Mouse (Mus musculus): ENCODE results near the gene Sox8. TPM values are rescaled to one million over a fixed set of nuclear protein-coding genes. Genes with fewer than 3 reads are reported as not detected.

Sox8 gene
- polyA plus RNA-seq, 1 experiment from 2014 or later: 2.9 TPM

- H3K36me3 ChIP-seq (ENCODE audit: control insufficient read depth, insufficient read depth, low read length): peaks cover 12% of the 10 kb centered on the region
- H3K4me3 ChIP-seq (ENCODE audit: low read depth, low read length): no peak overlapping the region
- no peak for ATAC-seq (replicated peaks; ENCODE audit: insufficient number of reproducible peaks, low FRiP score, low TSS enrichment)
- peaks cover 9% of the 10 kb centered on the region for H3K4me1 ChIP-seq (ENCODE audit: control insufficient read depth, insufficient read depth, low read length)
- H3K27me3 ChIP-seq (ENCODE audit: control insufficient read depth, insufficient read depth, low read length): no peaks in the 10 kb centered on the region
- H3K27ac ChIP-seq (ENCODE audit: low read depth, low read length): no peak overlapping the region
- 89% methylated on average over 6 of the region's 6 CpGs for WGBS (ENCODE audit: insufficient replicate concordance)
- H3K4me2 ChIP-seq: no peak overlapping the region
- no peaks in the 10 kb centered on the region for H3K9me3 ChIP-seq (replicated peaks; ENCODE audit: control insufficient read depth, low read length)
- H3K9ac ChIP-seq (ENCODE audit: low read depth, low read length): no peak overlapping the region
These were observed 19.6 kb upstream of the Sox8 start for GRCm38 (mm10) chr17:25590068-25590467.

DNA sequence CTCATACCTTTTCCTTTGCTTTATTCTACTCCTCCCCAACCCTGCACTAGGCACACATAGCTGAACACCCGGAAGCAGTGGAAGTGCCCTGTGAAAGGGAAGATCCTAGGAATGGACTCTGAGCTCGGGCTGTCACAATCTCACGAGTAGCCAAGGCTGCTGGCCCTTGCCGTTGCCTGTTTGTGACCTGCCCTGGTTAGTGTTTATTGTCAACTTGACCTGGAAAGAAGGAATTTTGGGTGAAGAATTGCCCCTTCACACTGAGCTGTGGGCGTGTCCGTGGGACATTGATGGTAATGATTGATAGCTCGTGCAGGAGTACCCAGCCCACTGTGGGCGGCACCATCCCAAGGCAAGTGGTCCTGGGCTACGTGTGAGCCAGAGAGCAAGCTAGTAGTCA, 14.2 kb upstream of the Sox8 start:
- no peak for ATAC-seq (replicated peaks; ENCODE audit: insufficient number of reproducible peaks, low FRiP score, low TSS enrichment)
- H3K27ac ChIP-seq (ENCODE audit: low read depth, low read length): no peak overlapping the region
- no peak overlapping the region for H3K4me2 ChIP-seq
- H3K36me3 ChIP-seq (ENCODE audit: control insufficient read depth, insufficient read depth, low read length): peaks cover 13% of the 10 kb centered on the region
- no peaks in the 10 kb centered on the region for H3K27me3 ChIP-seq (ENCODE audit: control insufficient read depth, insufficient read depth, low read length)
- H3K4me3 ChIP-seq (ENCODE audit: low read depth, low read length): no peak overlapping the region
- H3K9ac ChIP-seq (ENCODE audit: low read depth, low read length): no peak overlapping the region
- H3K4me1 ChIP-seq (ENCODE audit: control insufficient read depth, insufficient read depth, low read length): peaks cover 21% of the 10 kb centered on the region
- H3K9me3 ChIP-seq (replicated peaks; ENCODE audit: control insufficient read depth, low read length): no peaks in the 10 kb centered on the region
- 87% methylated on average over 9 of the region's 9 CpGs for WGBS (ENCODE audit: insufficient replicate concordance)

GRCm38 (mm10) chr17:25583858-25584257, 13.4 kb upstream of the Sox8 start:
- no peak overlapping the region for H3K27ac ChIP-seq (ENCODE audit: low read depth, low read length)
- no peaks in the 10 kb centered on the region for H3K27me3 ChIP-seq (ENCODE audit: control insufficient read depth, insufficient read depth, low read length)
- H3K4me2 ChIP-seq: no peak overlapping the region
- H3K9me3 ChIP-seq (replicated peaks; ENCODE audit: control insufficient read depth, low read length): no peaks in the 10 kb centered on the region
- no peak overlapping the region for H3K4me3 ChIP-seq (ENCODE audit: low read depth, low read length)
- 77% methylated on average over 8 of the region's 8 CpGs for WGBS (ENCODE audit: insufficient replicate concordance)
- H3K4me1 ChIP-seq (ENCODE audit: control insufficient read depth, insufficient read depth, low read length): peaks cover 24% of the 10 kb centered on the region
- no peak overlapping the region for H3K9ac ChIP-seq (ENCODE audit: low read depth, low read length)
- ATAC-seq (replicated peaks; ENCODE audit: insufficient number of reproducible peaks, low FRiP score, low TSS enrichment): no peak
- peaks cover 10% of the 10 kb centered on the region for H3K36me3 ChIP-seq (ENCODE audit: control insufficient read depth, insufficient read depth, low read length)

DNA sequence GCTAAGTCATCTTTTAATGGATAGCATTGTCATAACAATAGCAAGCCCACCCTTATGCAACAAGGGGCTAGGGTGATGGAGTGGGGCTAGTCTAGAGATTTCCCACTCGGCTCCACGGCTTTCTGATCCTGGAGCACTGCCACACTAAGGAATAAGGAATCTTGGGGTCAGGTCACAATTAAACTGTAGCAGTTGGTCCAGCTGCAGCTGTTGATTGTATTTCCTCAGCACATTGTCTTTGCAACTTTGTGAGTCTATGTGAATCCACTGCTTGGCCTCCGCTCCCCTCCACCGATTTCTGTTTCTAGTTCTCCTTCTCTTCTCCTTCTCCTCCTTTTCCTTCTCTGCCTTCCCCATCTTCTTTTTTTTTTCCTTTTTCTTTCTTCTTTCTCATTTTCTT, 12.6 kb upstream of the Sox8 start:
- Histone ChIP-seq H3K27ac (ENCODE audit: low read depth, low read length) (no peak overlapping the region), H3K4me2 (no peak overlapping the region), H3K36me3 (ENCODE audit: control insufficient read depth, insufficient read depth, low read length) (peaks cover 7% of the 10 kb centered on the region), H3K9ac (ENCODE audit: low read depth, low read length) (no peak overlapping the region), H3K9me3 (replicated peaks; ENCODE audit: control insufficient read depth, low read length) (no peaks in the 10 kb centered on the region), H3K4me3 (ENCODE audit: low read depth, low read length) (no peak overlapping the region), H3K27me3 (ENCODE audit: control insufficient read depth, insufficient read depth, low read length) (no peaks in the 10 kb centered on the region), H3K4me1 (ENCODE audit: control insufficient read depth, insufficient read depth, low read length) (peaks cover 28% of the 10 kb centered on the region)
- 82% methylated on average over 4 of the region's 4 CpGs for whole genome bisulfite sequencing (ENCODE audit: insufficient replicate concordance)
- ATAC-seq (replicated peaks; ENCODE audit: insufficient number of reproducible peaks, low FRiP score, low TSS enrichment): no peak

GRCm38 (mm10) chr17:25582076-25582475, 11.6 kb upstream of the Sox8 start:
- H3K9ac ChIP-seq (ENCODE audit: low read depth, low read length): peak overlapping the region; percentile 34; the same call in 1 of the 2 replicates
- H3K9me3 ChIP-seq (replicated peaks; ENCODE audit: control insufficient read depth, low read length): no peaks in the 10 kb centered on the region
- no peak overlapping the region; the same call in 1 of the 2 replicates for H3K4me3 ChIP-seq (ENCODE audit: low read depth, low read length)
- peaks cover 7% of the 10 kb centered on the region for H3K36me3 ChIP-seq (ENCODE audit: control insufficient read depth, insufficient read depth, low read length)
- peak overlapping the region; percentile 57 for H3K27ac ChIP-seq (ENCODE audit: low read depth, low read length)
- ATAC-seq (replicated peaks; ENCODE audit: insufficient number of reproducible peaks, low FRiP score, low TSS enrichment): no peak
- H3K4me1 ChIP-seq (ENCODE audit: control insufficient read depth, insufficient read depth, low read length): peaks cover 28% of the 10 kb centered on the region
- 61% methylated on average over 8 of the region's 8 CpGs for WGBS (ENCODE audit: insufficient replicate concordance)
- no peaks in the 10 kb centered on the region for H3K27me3 ChIP-seq (ENCODE audit: control insufficient read depth, insufficient read depth, low read length)
- peak overlapping the region; percentile 44 for H3K4me2 ChIP-seq

- H3K4me1 ChIP-seq (ENCODE audit: control insufficient read depth, insufficient read depth, low read length): peaks cover 38% of the 10 kb centered on the region
- no peaks in the 10 kb centered on the region for H3K36me3 ChIP-seq (ENCODE audit: control insufficient read depth, insufficient read depth, low read length)
- WGBS (ENCODE audit: insufficient replicate concordance): 6% methylated on average over 21 of the region's 21 CpGs
- H3K4me2 ChIP-seq: peak overlapping the region; percentile 92
- peak overlapping the region; percentile 79 for H3K27ac ChIP-seq (ENCODE audit: low read depth, low read length)
- ATAC-seq (replicated peaks; ENCODE audit: insufficient number of reproducible peaks, low FRiP score, low TSS enrichment): peak; percentile 24; the same call in 1 of the 2 replicates
- H3K4me3 ChIP-seq (ENCODE audit: low read depth, low read length): peak overlapping the region; percentile 82
- H3K9me3 ChIP-seq (replicated peaks; ENCODE audit: control insufficient read depth, low read length): no peaks in the 10 kb centered on the region
- H3K27me3 ChIP-seq (ENCODE audit: control insufficient read depth, insufficient read depth, low read length): no peaks in the 10 kb centered on the region
- peak overlapping the region; percentile 92 for H3K9ac ChIP-seq (ENCODE audit: low read depth, low read length)
These were observed 9.0 kb upstream of the Sox8 start for GRCm38 (mm10) chr17:25579332-25580047.

DNA sequence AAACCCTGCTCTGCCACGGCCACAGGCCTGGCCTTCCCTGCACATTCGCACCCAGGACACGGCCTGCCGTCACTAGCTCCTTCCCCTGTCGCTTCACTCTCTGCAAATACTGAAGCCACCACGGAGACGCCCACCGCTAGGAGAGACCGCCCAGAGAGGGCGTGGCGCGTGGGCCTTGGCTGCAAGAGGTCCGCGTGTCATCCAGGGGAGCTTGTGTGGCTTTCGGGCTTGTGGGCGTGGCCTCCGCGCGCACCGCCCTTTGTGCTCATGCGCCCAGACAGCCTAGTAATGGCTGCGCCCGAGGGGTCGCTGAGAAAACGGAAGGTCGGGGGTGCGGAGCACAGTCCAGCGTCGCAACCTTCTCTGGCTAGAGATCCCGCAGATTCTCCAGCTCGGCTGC, 8.4 kb upstream of the Sox8 start, which contains the start of gene Lmf1:
Lmf1 (plus strand) TSS at position 166 of the 400 bp plus-strand sequence.
- no peaks in the 10 kb centered on the region for H3K9me3 ChIP-seq (replicated peaks; ENCODE audit: control insufficient read depth, low read length)
- peak; percentile 93 for ATAC-seq (replicated peaks; ENCODE audit: insufficient number of reproducible peaks, low FRiP score, low TSS enrichment)
- H3K36me3 ChIP-seq (ENCODE audit: control insufficient read depth, insufficient read depth, low read length): no peaks in the 10 kb centered on the region
- WGBS (ENCODE audit: insufficient replicate concordance): under 1% methylated on average over 31 of the region's 31 CpGs
- H3K27ac ChIP-seq (ENCODE audit: low read depth, low read length): peak within 1 kb of the TSS; percentile 79
- H3K4me3 ChIP-seq (ENCODE audit: low read depth, low read length): peak within 1 kb of the TSS; percentile 82
- H3K4me2 ChIP-seq: peak within 1 kb of the TSS; percentile 92
- peak within 1 kb of the TSS; percentile 92 for H3K9ac ChIP-seq (ENCODE audit: low read depth, low read length)
- no peaks in the 10 kb centered on the region for H3K27me3 ChIP-seq (ENCODE audit: control insufficient read depth, insufficient read depth, low read length)
- peaks cover 38% of the 10 kb centered on the region for H3K4me1 ChIP-seq (ENCODE audit: control insufficient read depth, insufficient read depth, low read length)

DNA sequence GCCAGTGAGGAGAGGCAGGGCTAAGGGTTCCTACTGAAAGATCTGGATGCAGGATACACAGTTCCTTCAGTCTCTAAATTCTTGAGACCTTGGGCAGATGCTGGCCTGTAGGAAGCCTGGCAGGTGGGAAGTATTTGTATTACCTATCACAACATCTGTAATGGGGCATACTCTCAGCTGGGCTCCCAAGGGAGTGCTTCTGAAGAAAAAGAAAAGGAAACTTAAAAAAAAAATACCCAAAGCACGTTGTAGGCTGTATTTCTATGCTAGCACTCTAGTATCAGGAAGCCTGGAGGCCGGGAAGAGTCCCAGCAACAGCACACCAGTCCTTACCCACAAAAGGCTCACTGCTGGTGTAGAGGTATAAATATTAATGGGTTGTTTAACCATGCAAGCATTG, 7.2 kb upstream of the Sox8 start:
- Histone ChIP-seq H3K4me2 (no peak overlapping the region), H3K9ac (ENCODE audit: low read depth, low read length) (no peak overlapping the region), H3K27ac (ENCODE audit: low read depth, low read length) (no peak overlapping the region), H3K27me3 (ENCODE audit: control insufficient read depth, insufficient read depth, low read length) (no peaks in the 10 kb centered on the region), H3K4me3 (ENCODE audit: low read depth, low read length) (no peak overlapping the region), H3K4me1 (ENCODE audit: control insufficient read depth, insufficient read depth, low read length) (peaks cover 36% of the 10 kb centered on the region), H3K36me3 (ENCODE audit: control insufficient read depth, insufficient read depth, low read length) (no peaks in the 10 kb centered on the region), H3K9me3 (replicated peaks; ENCODE audit: control insufficient read depth, low read length) (no peaks in the 10 kb centered on the region)
- WGBS (ENCODE audit: insufficient replicate concordance): 66% methylated on average over 2 of the region's 2 CpGs
- ATAC-seq (replicated peaks; ENCODE audit: insufficient number of reproducible peaks, low FRiP score, low TSS enrichment): no peak

DNA sequence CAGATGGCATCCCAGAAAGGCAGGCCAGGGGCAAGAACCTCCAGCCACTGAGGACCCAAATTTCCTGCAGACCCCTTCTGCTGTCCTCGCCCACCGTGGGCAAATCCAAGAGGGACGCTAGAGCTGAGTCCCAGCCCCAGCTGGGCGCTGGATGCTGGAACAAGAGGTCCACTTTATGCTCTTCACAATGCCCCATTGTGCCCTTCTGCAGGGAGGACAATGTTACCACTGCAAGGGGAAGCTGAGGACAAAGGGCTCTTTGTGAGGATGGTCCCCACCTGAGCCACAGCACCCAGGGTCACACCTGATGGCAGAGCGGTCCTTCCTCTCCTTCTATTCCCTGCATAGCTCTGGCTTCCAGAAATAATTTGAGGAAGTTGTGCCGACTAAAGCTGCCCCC, 6.8 kb upstream of the Sox8 start:
- Histone ChIP-seq H3K9me3 (replicated peaks; ENCODE audit: control insufficient read depth, low read length) (no peaks in the 10 kb centered on the region), H3K36me3 (ENCODE audit: control insufficient read depth, insufficient read depth, low read length) (no peaks in the 10 kb centered on the region), H3K4me3 (ENCODE audit: low read depth, low read length) (no peak overlapping the region), H3K27ac (ENCODE audit: low read depth, low read length) (no peak overlapping the region), H3K4me2 (no peak overlapping the region), H3K27me3 (ENCODE audit: control insufficient read depth, insufficient read depth, low read length) (peaks cover 3% of the 10 kb centered on the region; the same call in 1 of the 2 replicates), H3K4me1 (ENCODE audit: control insufficient read depth, insufficient read depth, low read length) (peaks cover 32% of the 10 kb centered on the region), H3K9ac (ENCODE audit: low read depth, low read length) (no peak overlapping the region)
- WGBS (ENCODE audit: insufficient replicate concordance): 61% methylated on average over 6 of the region's 6 CpGs
- no peak for ATAC-seq (replicated peaks; ENCODE audit: insufficient number of reproducible peaks, low FRiP score, low TSS enrichment)

All from heart, embryonic 11.5 days (tissue).